Mouse (Mus musculus): ENCODE results near the gene Tssk6.

The Tssk6 gene

DNA sequence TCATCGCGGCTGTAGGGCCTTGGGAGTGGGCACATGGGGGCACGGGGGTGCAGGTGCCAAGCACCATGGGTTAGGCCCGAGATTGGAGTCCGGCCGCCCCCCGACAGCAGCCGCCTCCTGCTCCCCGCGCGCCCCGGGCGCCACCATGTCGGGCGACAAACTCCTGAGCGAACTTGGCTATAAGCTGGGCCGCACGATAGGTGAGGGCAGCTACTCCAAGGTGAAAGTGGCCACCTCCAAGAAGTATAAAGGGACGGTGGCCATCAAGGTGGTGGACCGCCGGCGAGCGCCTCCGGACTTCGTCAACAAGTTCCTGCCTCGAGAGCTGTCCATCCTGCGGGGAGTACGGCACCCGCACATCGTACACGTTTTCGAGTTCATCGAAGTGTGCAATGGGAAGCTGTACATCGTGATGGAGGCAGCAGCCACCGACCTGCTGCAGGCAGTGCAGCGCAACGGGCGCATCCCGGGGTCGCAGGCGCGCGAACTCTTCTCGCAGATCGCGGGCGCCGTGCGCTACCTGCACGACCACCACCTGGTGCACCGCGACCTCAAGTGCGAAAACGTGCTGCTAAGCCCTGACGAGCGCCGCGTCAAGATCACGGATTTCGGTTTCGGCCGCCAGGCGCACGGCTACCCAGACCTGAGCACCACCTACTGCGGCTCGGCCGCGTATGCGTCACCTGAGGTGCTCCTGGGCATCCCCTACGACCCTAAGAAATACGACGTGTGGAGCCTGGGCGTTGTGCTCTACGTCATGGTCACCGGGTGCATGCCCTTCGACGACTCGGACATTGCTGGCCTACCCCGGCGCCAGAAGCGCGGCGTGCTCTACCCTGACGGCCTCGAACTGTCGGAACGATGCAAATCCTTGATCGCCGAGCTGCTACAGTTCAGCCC is at the start of gene Tssk6, which contains the start of the genes Ndufa13 and Yjefn3:
Gene Tssk6 (plus strand): TSS at position 22 of the 900 bp plus-strand sequence.
Gene Ndufa13 (minus strand): TSS at position 396 of the 900 bp plus-strand sequence.
Gene Yjefn3 (minus strand): TSS at position 550 of the 900 bp plus-strand sequence.
- DNase-seq (ENCODE audit: low spot score) = peak; percentile 39

DNA sequence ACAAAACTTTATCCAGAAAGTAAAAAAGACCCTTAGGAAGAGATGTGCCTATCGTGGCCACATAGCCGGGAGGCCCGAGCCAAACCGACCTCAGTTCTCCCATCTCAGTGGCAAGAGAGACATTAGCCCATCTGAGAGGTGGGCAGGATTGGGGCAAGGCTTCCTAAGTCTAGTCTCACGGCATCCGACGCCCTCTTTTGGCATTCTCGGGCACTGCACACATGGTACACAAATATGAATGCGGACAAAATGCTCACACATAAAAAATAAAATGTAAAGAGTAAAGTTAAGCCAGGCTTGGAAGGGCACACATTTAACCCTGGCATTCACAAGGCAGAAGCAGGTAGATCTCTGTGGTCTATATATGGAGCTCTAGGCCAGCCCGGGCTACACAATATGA is 48.1 kb upstream of the Tssk6 start:
- no peak for DNase-seq (ENCODE audit: low spot score)

DNA sequence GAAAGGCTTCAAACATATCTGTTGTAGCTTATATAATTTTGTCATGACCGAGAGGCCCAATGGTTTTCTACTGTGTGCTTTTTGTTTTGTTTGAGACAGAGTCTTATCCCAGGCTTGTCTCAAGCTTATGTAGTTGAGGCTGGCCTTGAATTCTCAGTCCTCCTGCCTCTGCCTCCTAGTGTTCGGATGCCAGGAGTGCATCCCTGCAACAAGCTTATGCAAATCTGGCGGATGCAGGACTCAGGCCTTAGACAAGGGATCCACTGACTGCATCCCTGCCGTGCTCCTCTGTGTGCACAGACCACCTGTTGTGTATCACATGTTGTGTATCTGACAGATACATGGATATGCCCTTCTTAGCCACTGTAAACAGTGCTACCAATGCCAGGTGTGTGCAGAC is 41.2 kb upstream of the Tssk6 start:
- DNase-seq (ENCODE audit: low spot score) = no peak

DNA sequence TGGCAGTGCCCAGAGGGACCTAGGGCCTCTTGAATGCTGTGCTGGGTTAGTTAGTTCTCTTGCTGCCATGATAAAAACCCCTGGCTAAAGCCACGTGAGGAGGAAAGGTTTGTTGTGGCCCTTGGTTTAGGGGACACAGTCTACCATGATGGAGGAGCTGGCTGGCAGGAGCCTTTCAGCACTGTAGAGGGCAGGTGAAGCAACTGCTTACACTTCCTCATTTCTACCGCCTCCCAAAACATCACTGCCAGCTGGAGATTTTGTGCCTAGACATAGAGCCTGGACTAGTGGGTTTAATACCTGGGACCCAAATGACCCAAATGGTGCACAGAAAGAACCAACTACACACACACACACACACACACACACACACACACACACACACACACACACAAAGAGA is 40.7 kb upstream of the Tssk6 start:
- no peak for DNase-seq (ENCODE audit: low spot score)

DNA sequence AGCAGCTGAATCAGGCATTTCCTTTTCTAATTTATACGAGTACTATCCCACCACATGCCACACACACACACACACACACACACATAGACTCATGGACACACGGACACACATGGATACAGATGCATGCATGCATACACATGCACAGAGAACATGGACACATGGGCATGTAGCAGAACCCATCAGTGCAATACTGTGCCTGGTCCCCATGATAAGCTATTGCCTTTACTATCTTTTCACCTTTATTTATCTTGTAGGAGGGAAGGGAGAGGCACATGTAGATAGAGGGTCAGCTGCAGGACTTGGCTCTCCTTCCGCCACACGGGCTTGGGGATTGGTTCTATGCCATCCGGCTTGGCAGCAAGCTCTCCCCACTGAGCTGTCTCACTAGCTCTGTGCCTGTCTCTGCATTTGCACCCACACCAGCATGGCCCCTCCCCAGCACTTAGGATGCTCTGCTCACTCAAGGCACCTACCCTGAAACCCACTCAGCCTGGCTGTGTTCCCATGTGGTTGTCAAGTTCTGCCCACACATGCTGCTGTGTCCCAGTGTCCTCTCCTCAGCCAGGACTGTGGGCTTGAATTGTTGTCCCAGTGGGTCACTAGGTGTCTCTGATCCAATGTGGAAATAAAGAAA is 38.5 kb upstream of the Tssk6 start:
- no peak for DNase-seq (ENCODE audit: low spot score)

DNA sequence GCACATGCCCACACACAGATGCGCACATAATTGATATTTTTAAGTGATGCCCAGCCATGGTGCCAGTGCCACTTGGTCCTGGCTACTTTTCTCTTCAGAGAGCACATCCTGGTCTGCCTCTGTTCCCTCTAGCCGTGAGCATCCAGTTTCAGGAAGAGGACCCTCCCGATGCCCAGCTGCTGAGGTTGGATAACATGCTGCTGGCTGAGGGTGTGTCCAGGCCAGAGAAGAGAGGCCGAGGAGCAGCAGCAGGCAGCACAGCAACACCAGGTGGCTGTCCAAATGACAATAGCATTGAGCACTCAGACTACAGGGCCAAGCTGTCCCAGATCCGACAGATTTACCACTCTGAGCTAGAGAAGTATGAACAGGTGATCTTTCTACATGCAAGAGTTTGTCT is 37.8 kb upstream of the Tssk6 start:
- no peak for DNase-seq (ENCODE audit: low spot score)

DNA sequence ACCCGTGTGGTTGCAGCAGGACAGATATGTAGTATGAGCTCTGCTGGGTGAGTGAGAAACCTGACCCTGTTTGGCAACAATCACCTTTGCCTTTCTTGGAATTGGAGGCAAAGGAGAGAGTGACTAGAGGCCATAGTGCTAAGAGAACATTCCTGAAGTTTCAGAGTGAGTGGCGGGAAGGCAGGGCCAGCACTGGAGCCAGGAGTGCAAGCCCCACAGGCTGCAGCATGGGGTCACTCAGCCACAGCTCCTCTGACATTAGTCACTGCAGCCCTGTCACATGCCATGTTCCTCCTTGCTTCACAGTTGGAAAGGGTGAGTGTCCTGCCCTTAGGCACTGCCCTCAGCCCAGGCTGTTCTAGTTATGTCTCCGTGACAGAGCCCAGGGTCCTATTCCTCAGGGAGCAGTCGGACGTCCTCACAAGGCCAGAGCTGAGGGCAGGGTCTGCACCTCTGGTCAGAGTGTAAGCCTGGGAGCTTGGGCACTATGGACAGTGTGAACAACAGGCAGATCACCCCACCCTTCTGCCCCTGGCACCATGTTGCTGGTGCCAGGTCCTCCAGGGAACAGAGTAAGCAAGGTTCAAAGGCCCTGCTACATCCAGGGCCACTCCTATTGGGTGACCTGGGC is 34.2 kb upstream of the Tssk6 start:
- DNase-seq (ENCODE audit: low spot score) = no peak

DNA sequence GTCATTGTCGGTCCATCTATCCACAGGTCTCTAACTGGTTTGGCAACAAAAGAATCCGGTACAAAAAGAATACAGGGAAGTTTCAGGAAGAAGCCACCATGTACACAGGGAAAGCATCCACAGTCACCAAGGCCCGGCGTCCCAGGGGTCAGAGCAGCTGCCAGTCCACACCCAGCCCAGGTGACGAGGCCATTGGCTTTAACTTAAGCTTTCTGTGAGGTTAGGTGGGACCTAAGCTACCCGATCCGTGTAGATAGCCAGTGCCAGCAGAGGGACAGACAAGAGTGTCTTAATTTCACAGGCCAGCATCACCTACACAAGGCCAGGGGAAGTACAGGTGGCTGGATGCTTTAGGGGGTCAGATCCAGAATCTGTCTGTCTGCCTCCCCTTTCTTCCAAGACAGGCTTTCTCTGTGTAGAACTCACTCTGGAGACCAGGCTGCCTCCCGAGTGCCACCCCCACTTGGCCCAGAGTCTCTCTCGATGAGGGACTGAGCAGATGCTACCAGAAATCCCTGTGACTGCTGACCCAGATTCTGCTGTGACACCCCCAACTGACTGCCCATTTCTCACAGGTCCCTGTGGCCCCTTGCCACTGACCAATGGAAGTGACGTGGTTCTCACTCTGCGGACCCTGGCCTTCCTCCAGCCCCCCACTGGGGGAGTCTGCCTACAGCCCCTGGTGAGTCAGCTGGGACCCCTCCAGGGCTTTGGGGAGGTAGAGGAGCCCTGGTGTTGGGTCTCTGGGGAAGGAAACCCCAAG is 31.8 kb upstream of the Tssk6 start:
- DNase-seq (ENCODE audit: low spot score) = no peak

DNA sequence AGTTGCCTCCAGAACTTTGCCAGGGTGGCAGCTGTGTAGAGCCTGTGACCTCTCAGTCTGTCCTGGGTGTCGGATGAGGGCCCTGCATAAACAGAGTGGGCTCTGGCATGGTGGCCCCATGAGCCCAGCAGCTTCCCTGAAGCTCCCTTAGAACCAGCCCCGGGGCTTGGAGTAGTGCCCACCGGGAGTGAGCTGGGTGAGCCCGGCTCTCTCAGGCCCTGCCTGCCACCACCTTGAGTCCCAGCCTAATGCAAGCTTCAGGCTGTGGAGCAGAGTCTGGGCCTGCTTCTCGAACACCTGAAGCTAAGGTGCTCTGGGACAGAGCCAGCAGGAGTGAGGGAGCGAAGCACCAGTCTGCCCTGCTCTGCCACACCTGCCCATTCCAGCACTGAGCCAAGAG is 31.1 kb upstream of the Tssk6 start:
- no peak for DNase-seq (ENCODE audit: low spot score)

DNA sequence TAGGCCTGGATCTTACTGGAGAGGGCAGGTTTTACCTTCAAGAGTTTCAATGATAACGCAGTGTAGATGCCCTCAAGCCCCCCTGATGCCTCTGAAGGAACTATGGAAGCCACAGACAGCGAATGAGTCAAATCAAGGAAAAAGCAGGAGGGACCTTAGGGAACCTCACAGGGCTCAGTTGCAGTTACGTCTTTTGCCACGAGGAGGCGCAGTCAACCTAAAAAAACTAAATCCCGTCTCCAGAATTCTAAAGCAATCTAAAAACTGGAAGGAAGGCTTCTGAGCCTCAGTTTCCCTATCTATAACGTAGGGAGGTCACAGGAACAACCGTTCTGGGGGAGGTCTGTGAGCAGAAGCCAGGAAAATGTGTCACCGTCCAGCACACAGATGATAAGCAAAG is 27.8 kb upstream of the Tssk6 start:
- DNase-seq (ENCODE audit: low spot score) = peak; percentile 62

DNA sequence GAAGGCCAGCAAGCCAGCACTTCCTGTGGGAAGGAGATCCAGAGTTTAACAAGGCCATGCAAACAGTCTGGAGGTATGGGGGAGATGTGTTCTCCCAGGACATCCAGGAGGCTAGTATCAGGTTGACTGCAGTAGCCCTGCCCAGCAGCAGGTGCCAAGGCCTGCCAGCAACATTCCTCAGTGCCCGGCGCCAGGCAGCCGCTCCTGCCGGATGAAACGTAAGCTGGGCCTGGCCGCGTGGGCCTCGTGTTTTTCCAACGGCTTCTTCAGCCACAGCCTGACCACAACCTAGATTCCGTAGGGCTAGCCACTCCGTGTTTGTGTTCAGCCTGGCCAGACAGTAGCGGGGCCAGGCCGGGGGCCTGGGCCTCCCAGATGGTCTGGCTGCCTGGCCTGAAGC is 27.3 kb upstream of the Tssk6 start:
- DNase-seq (ENCODE audit: low spot score) = no peak

DNA sequence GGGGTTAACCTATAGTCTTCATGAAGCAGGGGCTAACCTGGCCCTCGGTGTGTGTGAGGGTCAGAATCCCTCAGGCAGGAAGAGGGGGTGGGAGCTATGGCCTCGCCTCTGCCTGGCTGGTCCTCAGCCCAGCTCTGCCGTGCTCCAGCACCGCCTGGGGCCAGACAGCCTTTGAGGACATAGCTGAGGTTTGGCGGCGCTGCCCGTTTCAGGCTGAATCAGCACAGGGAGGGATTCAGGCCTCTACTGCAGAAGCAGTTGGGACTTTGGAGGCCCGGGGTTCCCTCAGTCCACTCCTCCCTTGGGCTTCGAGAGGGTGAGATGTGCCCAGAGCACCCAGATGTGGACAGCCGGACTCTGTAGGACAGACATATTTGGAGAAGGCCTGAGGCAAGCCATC is 25.9 kb upstream of the Tssk6 start:
- no peak for DNase-seq (ENCODE audit: low spot score)

DNA sequence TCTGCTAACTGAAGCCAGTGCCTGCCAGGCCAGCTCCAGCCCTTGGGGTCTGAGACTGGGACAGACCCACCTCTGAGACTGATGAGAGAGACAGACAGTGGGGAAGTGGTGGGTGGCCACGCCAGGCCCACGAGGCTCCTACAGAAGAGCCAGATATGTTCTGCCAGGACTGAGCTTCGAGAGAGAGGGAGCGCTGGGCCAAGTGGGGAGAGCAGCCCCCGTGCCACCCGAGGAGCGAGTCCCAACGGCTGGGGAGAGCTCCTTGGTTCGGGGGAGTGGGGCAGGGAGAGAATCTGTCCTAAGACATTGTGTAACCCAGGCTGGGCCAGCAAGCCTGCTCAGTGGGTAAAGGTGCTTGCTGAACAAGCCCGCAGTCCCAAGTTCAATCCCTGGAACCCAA is 25.0 kb upstream of the Tssk6 start:
- no peak for DNase-seq (ENCODE audit: low spot score)

DNA sequence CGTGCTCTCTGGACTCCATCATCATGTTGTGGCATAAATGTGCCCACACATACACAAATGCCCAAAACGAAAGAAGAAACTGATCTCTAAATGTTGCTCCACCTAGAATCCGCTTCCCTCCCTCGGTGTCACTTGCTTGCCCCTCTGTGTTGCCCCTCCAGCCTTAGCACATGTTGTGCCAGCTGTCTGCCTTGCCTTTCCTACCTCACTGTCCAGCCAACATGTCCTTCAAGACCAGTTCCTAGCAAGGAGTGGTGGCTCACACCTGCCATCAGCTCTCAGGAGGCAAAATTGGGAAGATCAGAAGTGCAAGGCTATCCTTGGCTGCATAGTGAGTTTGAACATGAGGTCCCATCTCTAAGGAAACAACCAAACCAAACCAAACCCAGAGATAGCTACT is 24.6 kb upstream of the Tssk6 start:
- DNase-seq (ENCODE audit: low spot score) = no peak

DNA sequence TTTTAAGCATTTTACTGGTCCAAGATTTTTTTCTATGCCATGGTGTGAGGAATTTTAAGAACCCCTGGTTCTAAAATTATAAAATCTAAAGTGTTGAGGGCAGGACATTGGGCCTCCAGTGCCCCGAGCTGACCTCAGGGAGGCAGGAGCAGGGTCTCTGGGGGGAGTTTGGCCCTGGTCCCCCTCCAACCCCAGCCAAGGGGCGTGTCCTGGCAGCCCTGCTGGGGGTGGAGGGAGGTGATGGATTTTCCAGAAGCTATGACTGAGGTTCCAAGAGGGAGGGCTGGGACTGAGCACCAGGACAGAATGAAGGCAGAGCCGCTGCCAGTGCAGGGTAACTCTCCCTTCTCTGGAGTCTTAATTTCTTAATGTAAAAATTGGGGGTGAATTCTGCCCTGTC is 24.0 kb upstream of the Tssk6 start:
- DNase-seq (ENCODE audit: low spot score) = no peak

DNA sequence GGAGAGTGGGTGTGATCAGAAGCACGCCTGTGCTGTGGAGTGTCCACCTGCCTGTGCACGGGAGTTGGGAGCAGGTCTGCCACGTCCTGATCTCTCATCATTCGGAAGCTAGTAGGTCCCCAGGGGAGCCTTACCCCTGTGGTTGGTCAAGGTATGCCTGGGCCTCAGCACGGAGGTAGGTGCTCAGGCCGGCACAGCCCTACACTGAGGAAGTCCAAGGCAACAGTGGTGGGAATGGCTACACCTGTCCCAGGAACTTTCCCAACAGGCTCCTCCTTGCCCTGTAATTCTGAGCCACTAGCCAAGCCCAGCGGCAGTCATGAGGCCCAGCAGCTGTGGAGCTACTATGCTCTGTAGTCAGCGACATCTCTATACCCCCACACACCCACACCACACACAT is 22.3 kb upstream of the Tssk6 start:
- DNase-seq (ENCODE audit: low spot score) = no peak

DNA sequence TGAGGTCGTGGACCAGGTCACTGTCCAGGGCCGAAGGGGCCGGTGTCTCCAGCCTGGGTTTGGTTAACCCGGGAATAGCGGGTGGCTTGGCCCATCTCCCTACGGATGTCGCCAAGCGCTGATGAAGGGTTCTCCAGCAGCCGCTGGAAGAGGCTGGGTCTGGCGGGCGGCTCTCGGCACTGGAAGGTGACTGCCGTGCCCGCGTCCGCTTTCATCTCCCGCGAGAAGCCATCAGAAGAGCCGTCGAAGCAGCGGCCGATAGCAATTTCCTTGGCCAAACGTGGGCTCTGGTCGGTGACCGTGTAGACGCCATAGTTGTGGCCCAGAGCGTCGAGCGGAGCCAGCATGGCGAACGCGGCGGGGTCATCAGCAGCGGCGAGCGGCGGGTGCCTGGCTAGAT is 21.1 kb upstream of the Tssk6 start:
- no peak for DNase-seq (ENCODE audit: low spot score)

DNA sequence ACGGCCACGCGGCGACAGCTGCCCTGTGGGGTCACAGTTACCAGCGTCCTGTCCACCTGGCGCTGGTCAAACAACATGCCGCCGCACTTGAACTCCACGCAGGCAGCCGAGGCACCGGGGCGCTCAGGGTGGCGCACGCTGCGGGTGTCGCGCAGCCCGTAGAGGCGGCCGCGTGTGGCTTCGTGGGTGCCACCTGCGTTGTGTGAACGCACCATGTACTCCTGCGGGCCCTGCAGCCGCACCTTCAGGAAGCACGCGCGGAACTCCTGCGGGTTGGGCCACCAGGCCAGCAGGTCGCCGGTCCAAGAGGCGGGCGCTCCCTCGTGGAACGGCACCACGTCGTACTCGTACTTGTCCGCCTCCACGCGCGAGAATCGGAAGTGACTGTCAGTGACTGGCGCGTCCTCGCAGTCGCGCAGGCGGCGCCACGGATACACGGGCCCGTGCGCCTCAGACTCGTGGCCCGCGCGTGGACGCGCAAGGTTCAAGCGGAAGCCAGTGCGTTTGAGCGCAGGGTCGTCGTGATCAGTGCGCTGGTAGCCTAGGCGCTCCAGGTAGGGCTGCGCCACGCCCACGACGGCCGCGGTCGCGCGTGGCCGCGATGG is 20.6 kb upstream of the Tssk6 start:
- DNase-seq (ENCODE audit: low spot score) = no peak

DNA sequence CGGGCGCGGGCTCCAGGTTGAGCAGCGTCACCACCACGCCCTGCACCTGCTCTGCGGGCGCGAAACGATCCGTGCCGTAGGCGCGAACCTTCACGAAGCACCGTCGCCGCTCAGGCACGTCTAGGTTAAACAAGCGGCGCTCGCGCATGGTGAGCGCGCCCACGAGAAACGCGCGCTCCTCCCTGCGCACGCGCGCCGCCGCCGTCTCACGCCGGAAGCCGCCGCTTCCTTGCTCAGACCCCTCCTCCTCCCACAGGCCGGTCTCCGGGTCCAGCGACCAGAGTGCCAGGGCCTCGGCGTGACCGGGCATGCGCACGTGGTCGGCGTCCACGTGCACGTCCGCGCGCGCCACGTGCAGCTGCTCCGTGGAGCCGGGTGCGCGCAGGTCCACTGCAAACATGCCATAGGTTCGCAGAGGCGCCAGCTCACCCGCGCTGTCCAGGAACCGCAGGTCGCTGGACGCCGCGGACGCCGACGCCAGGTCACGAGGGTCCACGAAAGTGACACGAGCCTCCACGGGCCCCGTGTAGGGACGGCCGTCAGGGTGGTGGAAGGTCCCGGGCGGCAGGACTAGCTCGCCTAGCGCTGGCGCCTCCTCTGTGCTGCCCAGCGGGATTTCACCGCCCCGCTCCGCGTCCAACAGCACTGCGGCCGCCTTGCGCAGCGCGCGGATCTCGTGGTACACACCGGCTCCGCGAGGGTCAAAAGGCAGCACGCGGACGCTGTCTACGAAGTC is 19.8 kb upstream of the Tssk6 start:
- DNase-seq (ENCODE audit: low spot score) = peak; percentile 48

DNA sequence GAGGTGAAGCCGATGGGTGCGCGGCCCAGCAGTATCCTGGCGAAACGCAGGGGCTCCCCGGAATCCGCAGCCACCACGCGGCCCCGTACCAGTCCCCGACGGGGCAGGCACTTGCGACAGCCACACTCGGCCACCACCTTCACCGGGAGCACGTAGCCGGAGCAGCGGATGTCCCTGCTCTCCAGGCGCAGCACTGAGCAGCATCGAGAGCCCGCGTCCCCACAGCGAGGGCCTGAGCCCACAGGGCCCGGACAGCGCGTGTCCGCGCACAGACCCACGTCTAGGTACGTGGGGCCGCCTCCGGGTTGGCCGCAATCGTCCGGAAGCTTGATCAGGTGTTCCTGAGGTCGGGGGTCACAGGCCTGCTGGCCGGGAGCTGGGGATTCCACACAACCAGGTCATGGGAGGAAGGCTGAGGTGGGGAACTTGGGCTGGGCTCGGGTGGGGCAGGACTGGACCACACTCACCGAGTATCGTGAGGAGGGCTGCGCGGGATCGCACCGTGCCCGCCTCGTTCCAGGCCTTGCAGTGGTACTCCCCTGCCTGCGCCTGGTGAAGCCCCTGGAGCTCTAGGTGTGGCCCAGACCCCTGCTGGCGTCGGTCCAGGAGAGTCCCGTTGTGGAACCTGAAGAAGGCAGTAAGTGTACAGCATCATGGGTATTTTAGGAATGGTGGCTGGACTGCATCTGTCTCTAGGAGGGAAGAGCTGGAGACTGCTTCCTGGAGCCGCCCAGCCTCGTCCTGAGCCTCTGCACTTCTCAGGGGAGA is 19.0 kb upstream of the Tssk6 start:
- DNase-seq (ENCODE audit: low spot score) = no peak
